Mouse (Mus musculus): ENCODE data around the gene Adgrd1. TPM values are rescaled to one million over a fixed set of nuclear protein-coding genes. Genes with fewer than 3 reads are reported as not detected.

The Adgrd1 gene
- polyA plus RNA-seq, 1 experiment = 3.3 TPM

- 39% methylated on average over 11 of the region's 11 CpGs for WGBS
- Histone ChIP-seq H3K27me3 (ENCODE audit: control insufficient read depth, insufficient read depth, low read length) (no peaks in the 10 kb centered on the region), H3K27ac (ENCODE audit: control insufficient read depth, insufficient read depth, low read length) (no peak overlapping the region), H3K36me3 (ENCODE audit: control insufficient read depth, insufficient read depth, low read length) (no peaks in the 10 kb centered on the region), H3K4me3 (ENCODE audit: control insufficient read depth, insufficient read depth, low read length) (no peak overlapping the region), H3K4me1 (replicated peaks; ENCODE audit: control insufficient read depth, insufficient read depth, low read length) (no peaks in the 10 kb centered on the region)
- no peak for TF ChIP-seq POLR2A (IDR thresholded peaks at IDR 0.05; ENCODE audit: control insufficient read depth, extremely low read depth, insufficient read depth, low read length, poor library complexity)
- TF ChIP-seq CTCF (IDR thresholded peaks at IDR 0.05; ENCODE audit: borderline replicate concordance, control insufficient read depth, extremely low read depth, insufficient read depth, low read length, poor library complexity) = no peak
- DNase-seq = no peak
Observed at GRCm38 (mm10) chr5:129241865-129242264, 145.3 kb downstream of the Adgrd1 start.

DNA sequence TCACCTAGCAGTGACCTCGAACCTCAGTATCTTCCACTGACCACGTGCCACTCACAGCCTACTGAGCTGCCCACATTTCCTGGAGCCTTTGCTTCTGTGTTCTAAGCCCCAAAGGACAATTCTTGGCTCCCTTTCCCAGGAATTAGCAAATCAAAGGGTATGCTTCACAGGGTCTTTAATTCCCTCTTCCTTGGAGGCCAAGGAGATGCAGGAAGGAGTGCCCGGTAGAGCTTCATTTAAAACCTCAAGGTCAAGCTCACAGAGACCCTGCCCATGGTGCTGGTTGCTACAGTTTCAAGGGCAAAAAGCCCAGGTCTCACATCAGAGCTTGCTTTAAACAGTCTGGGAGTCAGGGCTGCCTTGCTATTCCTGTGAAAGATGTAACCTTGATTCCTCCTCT is 145.7 kb downstream of the Adgrd1 start:
- no peak for TF ChIP-seq CTCF (IDR thresholded peaks at IDR 0.05; ENCODE audit: borderline replicate concordance, control insufficient read depth, extremely low read depth, insufficient read depth, low read length, poor library complexity)
- TF ChIP-seq POLR2A (IDR thresholded peaks at IDR 0.05; ENCODE audit: control insufficient read depth, extremely low read depth, insufficient read depth, low read length, poor library complexity) = no peak
- Histone ChIP-seq H3K36me3 (ENCODE audit: control insufficient read depth, insufficient read depth, low read length) (no peaks in the 10 kb centered on the region), H3K27ac (ENCODE audit: control insufficient read depth, insufficient read depth, low read length) (no peak overlapping the region), H3K4me1 (replicated peaks; ENCODE audit: control insufficient read depth, insufficient read depth, low read length) (no peaks in the 10 kb centered on the region), H3K4me3 (ENCODE audit: control insufficient read depth, insufficient read depth, low read length) (no peak overlapping the region), H3K27me3 (ENCODE audit: control insufficient read depth, insufficient read depth, low read length) (no peaks in the 10 kb centered on the region)
- no peak for DNase-seq
- 50% methylated on average over 3 of the region's 3 CpGs for WGBS

GRCm38 (mm10) chr5:129243120-129243519 is 146.6 kb downstream of the Adgrd1 start:
- Histone ChIP-seq H3K27ac (ENCODE audit: control insufficient read depth, insufficient read depth, low read length) (no peak overlapping the region), H3K4me3 (ENCODE audit: control insufficient read depth, insufficient read depth, low read length) (no peak overlapping the region), H3K4me1 (replicated peaks; ENCODE audit: control insufficient read depth, insufficient read depth, low read length) (no peaks in the 10 kb centered on the region), H3K27me3 (ENCODE audit: control insufficient read depth, insufficient read depth, low read length) (no peaks in the 10 kb centered on the region), H3K36me3 (ENCODE audit: control insufficient read depth, insufficient read depth, low read length) (no peaks in the 10 kb centered on the region)
- no peak for DNase-seq
- no peak for TF ChIP-seq CTCF (IDR thresholded peaks at IDR 0.05; ENCODE audit: borderline replicate concordance, control insufficient read depth, extremely low read depth, insufficient read depth, low read length, poor library complexity)
- TF ChIP-seq POLR2A (IDR thresholded peaks at IDR 0.05; ENCODE audit: control insufficient read depth, extremely low read depth, insufficient read depth, low read length, poor library complexity) = no peak
- WGBS = 86% methylated on average over 4 of the region's 4 CpGs

DNA sequence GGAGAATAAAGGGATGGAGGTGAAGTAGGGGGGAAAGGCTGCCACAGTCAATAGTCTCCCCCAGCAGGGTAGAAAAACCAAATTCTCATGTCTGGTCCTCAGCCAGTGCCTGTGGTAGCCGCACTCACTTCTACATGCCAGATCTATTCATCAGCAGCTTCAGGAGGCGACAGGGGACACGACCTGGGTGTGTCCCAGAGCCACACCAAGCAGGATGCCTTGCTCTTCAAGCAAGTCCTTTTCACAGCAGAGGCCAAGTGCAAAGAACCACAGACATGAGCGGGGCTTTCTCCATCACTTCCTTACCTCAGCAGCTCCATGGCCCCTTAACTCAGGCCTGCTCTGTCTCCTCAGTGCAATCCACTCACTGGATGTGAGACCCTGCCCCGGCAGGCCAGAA is 147.8 kb downstream of the Adgrd1 start:
- no peak for DNase-seq

DNA sequence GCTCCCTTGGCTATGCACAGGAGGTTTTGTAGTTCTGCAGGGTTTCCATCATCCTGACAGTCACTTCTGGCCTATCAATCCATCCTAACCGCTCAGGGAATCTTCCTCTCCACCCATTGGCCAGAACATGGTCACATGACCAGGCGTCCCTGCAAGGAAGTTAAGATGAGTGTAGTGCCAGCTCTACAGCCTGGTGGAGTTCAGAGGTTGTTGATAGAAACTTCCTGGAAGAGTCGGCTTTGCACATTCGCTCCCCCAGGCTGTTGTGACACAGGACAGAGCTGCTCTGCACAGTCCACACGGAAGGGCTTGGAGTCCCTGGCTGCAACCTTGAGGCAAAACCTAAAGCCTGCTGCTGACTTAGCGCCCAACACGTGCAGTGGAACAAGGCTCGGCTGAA is 152.5 kb downstream of the Adgrd1 start:
- no peak for DNase-seq
- WGBS = 84% methylated on average over 8 of the region's 8 CpGs

More for the DNA sequence above, 147.8 kb downstream of the Adgrd1 start:
- Histone ChIP-seq H3K27ac (ENCODE audit: control insufficient read depth, insufficient read depth, low read length) (no peak overlapping the region), H3K4me1 (replicated peaks; ENCODE audit: control insufficient read depth, insufficient read depth, low read length) (no peaks in the 10 kb centered on the region), H3K36me3 (ENCODE audit: control insufficient read depth, insufficient read depth, low read length) (no peaks in the 10 kb centered on the region), H3K27me3 (ENCODE audit: control insufficient read depth, insufficient read depth, low read length) (no peaks in the 10 kb centered on the region), H3K4me3 (ENCODE audit: control insufficient read depth, insufficient read depth, low read length) (no peak overlapping the region)
- 72% methylated on average over 5 of the region's 5 CpGs for WGBS
- TF ChIP-seq CTCF (IDR thresholded peaks at IDR 0.05; ENCODE audit: borderline replicate concordance, control insufficient read depth, extremely low read depth, insufficient read depth, low read length, poor library complexity) (no peak), POLR2A (IDR thresholded peaks at IDR 0.05; ENCODE audit: control insufficient read depth, extremely low read depth, insufficient read depth, low read length, poor library complexity) (no peak)

More for the DNA sequence above, 152.5 kb downstream of the Adgrd1 start:
- Histone ChIP-seq H3K4me3 (ENCODE audit: control insufficient read depth, insufficient read depth, low read length) (no peak overlapping the region), H3K4me1 (replicated peaks; ENCODE audit: control insufficient read depth, insufficient read depth, low read length) (no peaks in the 10 kb centered on the region), H3K27me3 (ENCODE audit: control insufficient read depth, insufficient read depth, low read length) (no peaks in the 10 kb centered on the region), H3K27ac (ENCODE audit: control insufficient read depth, insufficient read depth, low read length) (no peak overlapping the region), H3K36me3 (ENCODE audit: control insufficient read depth, insufficient read depth, low read length) (no peaks in the 10 kb centered on the region)
- TF ChIP-seq POLR2A (IDR thresholded peaks at IDR 0.05; ENCODE audit: control insufficient read depth, extremely low read depth, insufficient read depth, low read length, poor library complexity) (no peak), CTCF (IDR thresholded peaks at IDR 0.05; ENCODE audit: borderline replicate concordance, control insufficient read depth, extremely low read depth, insufficient read depth, low read length, poor library complexity) (no peak)

Other genes starting within 250 kb of the Adgrd1 start
- 0.11 and 0.17 TPM in 2 replicates for gene Rimbp2, start 143.3 kb upstream of the Adgrd1 start, polyA plus RNA-seq (2012; rRNA removed)
- 24.1 and 27.2 TPM in 2 replicates for gene Stx2, start 88.2 kb upstream of the Adgrd1 start, polyA plus RNA-seq (2012; rRNA removed)
- 145 and 165 TPM in 2 replicates for gene Ran, start 76.7 kb upstream of the Adgrd1 start, polyA plus RNA-seq (2012; rRNA removed)